Mouse (Mus musculus) c-Kit-positive CD71-positive TER-119-negative erythroid progenitor cells, embryonic 14.5 days (primary cell): ENCODE data around the gene Ednra.

Experiments
- DNase-seq: peaks from one replicate; pipeline ENCODE4 v3.0.0-alpha.2; 2013; ENCODE audit warnings: low read depth

Gene Ednra

DNA sequence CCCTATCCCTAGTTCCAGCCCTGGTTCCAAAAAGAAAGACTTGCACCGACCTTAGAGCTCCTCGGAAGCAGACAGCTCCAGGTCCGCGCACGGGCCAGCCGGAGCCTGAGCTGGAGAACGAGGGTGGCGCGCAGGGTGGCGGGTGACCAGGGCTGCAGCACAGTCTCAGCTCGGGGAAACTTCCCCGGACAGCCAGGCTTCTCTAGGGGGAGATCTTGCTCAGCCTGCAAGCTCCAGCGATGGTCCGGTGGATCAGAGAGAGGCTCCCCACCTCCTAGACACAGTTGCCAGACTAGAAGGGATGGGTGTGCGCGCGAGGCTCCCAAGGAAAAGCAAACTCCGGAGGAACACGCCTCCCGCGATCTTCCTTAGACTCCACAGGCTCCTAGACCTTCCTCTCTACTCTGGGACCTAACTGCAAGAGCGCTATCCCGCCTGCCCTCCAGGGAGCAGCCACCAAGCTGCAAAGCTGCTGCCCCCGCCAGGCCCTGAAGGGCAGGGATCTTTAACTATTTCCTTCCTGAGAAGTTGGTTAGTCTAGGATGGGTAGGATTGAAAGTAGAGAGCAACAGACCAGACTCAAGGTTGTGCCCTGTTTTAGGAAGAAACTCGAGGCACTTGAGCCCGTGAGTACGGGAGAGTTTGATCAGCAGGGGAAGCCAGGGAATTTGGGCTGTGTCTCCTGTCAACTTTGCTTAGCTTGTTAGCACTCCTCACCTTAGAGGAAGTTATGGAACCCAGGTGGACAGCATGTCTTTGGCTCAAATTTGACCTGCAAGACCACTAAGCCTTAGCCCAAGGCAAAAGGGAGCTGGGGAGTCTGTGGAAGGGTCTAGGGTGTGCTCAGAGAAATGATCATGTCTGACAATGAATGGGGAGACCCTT lies at the start of gene Ednra:
Ednra (minus strand) TSS at position 419 of the 885 bp plus-strand sequence.
- DNase-seq: no peak

DNA sequence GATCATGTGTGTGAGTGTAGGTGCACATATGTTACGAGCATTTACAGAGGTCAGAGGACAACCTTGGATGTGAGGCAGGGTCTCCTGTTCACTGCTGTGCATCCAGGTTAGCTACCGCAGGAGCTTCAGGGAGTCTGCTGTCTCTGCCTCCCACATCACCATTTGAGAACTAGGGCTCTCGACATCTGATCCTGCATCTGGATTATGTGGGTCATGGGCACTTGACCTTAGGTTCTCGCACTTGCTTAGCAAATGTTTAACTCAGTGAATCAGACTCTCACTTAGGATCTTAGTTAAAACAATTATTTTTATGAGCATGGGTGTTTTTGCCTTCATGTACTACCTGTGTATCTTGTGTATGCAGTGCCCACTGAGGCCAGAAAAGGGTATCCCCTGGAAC lies 49.6 kb upstream of the Ednra start:
- DNase-seq: no peak

DNA sequence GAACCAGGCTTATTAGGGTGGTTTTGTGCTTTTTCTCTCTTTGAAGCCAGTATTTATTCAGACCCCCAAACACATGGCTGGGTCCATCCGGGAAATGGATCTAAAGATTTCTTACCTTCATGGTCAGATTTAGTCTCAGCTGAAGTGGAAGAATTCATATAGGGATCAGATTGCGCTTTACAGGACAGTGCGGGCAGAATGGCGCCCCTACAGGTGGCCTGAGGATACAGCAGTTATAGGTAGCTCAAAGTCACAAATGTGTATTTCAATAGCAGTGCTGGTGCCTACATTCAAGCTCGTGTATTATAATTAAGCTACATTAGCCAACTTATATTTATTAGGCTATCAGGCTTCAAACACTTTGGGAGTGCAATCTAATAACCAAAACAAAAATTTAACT lies 49.0 kb upstream of the Ednra start:
- DNase-seq: no peak

DNA sequence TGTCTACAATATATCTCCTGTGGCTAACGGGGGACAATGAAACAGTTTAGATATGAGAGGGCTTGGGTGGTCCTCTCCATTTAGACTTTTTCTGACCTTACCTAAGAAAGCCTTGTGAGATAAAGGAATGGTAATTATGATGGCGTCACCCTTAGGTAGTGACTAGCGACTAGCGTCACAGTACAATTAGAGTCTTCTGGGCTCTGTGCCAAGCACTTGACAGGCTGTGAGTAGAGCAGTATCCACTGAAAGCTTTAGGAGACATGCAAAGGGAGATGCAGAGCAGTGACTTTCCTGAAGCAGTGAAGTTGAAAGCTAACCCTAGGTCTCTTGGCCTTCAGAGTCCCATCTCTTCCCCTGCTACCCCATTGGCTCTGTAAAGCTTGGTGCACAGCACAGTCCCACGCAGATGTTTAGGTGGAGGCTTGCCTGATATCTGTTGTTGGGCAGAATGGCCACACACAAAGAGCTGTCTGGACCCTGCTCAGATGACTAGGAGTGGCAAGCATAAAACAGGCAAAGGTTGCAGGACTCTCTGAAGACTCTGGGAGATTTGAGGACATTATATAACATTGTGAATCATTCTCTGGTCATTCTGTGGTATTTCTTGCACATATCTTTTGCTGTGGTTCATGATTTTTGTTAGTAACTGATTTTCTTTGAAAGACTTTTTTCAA lies 48.1 kb upstream of the Ednra start:
- DNase-seq: no peak

DNA sequence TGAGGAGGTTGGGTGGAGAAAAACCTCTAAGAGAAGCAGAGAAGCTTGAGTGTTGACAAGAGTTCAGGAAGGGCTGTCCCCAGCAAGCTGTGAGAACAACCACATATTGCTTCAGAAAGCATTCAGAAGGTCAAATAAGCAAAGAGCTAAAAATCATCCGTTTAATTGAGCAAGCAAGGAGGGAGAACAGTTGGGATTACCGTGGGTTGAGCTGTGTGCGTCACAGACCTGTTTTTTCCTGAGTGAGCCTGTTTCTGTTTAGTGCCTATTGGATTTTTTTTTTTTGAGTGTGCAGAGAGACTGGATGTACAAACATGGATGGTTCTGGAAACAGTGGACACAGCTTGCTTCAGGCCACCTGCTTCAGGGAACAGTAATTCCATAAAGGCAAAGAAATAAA lies 46.7 kb upstream of the Ednra start:
- no peak for DNase-seq

DNA sequence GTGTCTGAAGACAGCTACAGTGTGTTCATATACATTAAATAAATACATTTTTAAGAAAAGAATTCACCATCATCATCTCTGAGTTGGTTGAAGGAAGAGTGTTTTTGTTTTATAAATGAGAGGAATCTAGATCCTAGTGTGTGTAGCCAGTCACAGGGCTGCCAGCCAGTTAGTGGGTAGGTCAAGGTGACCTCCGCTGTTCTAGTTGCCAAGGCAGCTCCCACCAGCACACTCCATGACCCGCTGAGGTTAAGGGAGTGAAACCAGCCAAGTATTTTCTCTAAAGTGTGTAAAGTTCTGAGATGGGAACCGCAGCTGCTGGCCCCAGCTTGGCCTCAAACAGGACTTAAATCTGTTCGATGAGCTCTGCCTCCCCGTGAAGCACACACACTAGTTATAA lies 44.7 kb upstream of the Ednra start:
- DNase-seq: no peak

DNA sequence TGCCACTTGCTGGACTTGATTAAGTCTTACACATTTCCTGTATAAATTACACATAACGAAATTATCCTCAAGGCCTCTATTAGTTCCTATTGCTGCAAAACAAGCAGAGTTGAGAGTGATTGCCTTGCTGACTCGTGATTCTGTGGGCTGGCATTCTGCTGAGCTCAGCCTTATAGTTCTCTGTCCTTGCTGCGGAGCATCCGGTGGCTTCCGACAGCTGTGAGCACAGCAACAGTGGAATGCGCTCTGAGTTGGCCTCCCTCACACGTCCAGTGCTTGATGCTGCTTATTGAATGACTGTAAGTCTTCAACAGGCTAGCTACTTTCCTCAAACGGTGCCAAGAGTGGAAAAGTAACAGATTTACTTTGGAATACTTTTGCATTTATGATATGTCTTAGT lies 40.0 kb upstream of the Ednra start:
- DNase-seq: no peak

DNA sequence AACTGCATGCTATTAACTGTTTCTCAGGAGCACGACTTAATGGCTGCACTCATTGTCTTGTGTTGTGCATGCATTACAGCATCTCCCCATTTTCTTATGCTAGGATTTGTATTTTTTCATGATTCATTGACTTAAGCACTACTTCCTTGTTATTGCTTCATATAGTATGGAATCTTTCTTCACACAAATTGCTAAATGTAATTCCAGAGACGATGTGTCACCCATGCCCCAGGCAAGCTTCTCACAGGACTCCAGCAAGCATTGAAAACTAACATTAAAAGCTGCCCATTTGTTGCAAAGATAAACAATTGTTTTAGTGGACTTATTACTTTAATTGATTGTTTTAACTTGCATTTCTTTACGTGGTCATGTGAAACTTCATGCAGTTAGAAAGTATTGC lies 38.7 kb upstream of the Ednra start:
- no peak for DNase-seq

DNA sequence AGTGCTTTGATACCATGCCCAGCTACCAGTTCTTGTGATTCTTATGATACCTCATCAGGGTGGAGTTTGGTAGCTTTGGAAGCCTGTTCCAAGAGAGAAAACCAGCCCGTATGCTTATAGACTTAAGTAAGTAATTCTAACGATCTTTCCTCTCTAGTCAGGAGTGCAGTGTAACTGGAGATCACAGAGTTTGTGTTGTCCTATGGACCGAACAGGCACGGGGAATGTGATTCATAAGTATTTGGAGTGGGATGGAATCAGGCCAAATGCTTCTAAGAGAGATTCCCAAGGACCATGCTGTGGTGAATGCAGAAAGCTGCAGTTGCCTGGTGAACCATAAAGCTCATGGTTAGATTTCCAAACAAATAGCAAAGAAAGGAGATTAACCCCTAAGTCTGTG lies 31.2 kb upstream of the Ednra start:
- no peak for DNase-seq

DNA sequence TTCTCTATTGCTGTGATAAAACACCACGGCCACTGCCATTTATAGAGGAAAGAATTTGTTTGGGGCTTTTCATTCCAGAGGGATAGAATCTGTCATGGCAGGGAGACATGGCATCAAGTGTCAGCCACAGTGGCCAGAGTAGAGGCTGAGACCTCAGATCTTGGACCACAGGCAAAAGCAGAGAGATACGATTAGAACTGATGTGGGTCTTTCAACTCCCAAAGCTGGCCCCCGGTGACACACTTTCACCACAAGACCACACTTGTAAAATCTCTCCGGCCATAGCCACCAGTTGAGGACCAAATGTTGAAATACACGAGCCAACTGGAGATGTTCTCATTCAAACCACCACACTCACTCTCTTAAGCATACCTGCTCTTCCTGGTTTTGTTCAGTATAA lies 29.5 kb upstream of the Ednra start:
- DNase-seq: no peak

DNA sequence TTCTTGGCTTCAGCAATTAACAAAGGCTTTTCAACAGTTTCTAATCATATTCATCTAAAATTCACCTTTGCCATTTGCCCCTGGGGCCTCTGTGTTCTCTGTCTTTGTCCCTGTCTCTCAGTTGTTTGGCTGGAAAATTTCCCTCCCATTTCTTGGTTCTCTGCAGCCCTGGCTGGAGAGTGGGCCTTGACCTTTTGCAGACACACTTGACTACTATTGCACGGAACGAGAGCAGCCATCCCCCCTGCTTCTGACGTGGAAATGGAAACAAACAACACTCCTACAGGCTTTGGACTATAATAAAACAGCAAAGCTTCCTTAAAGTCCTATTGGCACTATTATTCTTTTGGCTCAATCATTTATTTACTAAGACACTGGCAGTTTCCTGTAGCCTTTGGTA lies 27.8 kb upstream of the Ednra start:
- DNase-seq: no peak

DNA sequence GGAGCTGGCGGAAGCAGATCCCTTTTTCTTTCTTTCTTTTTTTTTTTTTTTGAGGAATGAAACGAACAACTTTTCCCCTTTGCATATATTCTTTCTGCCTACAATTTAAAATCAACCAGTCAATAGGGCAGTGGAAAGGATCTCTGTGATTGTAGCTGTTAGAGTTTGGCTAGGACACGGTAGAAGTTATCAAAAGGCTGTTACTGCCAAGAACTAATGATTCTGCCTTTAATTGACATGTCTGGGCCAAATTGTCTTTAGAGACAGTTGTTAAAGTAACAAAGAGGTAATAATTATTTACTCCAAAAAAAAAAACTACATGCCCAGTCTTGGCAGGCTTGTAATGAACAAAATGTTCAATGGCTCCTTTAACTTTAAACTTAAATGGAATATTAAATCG lies 26.1 kb upstream of the Ednra start:
- DNase-seq: no peak

DNA sequence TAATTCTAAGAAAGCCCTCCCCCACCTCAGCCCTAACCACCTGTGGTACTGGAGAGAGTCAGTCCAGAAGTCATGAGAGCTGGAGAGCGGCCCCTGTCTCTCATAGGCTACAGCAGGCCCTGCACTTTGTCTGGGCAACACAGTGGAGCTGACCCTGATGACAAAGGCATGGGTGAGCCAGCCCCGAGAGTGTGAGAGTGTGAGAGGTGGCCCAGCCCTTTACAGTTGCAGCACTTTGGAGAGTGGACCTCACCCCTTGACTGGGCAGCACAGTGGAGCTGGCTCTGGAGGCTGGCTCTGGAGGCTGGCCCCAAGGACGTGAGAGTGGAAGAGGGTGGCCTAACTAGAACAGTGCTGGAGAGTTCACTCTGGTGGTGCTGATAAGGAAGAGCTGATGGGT lies 20.2 kb upstream of the Ednra start:
- DNase-seq: no peak

DNA sequence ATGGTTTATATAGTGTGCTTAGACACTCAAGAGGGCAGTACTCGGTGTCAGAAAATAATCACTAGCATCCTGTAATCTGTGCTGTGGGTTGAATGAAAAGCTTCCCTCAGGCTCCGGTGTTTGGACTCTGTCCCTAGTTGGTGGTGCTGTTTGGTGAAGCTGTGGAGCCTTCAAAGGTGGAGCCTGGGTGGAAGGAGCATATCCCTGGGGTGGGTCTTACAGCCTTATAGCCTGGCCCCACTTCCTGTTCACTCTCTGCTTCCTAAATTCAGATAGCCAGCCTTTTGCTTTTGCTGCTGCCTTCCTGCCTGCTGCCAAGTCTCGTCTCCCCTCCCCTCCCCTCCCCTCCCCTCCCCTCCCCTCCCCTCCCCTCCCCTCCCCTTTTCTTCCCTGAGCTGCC lies 18.1 kb upstream of the Ednra start:
- DNase-seq: no peak

DNA sequence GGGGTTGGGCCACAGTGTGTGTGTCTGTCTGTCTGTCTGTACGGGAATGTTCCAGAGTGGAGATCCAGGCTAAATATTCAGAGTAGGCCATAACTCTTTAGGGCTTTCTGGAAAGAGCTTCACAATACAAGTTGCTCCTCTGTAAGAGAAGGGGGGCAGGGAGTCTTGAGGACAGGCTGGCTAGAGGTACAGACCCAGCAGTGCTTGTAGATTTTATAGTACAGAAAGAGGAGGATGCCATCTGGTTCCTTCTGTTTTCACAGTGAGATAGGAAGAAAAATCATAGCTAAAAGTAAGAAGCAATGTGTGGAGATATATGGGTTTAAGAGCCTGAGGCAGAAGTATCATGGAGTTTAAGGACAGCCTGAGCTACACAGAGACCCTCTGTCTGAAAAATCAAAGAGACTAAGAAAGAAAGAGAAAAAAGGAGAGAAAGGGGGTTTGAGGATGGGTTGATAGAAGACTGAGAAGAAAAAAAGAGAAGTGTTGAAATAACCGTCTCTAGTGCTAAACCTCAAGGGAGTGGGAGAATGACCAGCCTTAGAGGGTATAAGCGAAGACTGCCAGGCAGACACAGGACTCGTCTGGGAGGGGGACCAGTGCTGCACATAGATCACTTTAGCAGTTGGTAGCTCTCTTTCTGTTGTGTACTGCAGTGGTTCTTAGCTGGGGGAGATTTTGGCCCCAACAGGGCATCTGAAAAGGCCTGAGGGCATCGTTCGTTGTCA lies 16.9 kb upstream of the Ednra start:
- DNase-seq: no peak

DNA sequence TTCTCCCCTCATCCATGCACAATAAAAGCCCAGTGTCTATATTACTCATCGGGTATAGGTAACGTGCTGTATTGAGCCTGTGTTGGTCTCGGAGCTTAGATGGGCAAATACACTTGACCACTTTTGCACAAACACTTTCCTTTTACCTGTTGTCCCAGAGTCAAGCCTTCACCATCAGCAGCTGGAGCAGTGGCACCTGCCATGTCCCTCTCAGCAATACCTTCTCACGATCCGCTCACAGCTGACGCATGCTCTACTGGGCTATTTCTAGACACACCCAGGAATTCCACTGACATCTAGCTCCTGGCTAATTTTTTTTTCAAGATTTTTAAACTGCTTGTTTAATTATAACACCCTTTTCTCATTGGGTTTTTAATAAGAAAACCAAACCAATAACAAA lies 14.2 kb upstream of the Ednra start:
- no peak for DNase-seq

DNA sequence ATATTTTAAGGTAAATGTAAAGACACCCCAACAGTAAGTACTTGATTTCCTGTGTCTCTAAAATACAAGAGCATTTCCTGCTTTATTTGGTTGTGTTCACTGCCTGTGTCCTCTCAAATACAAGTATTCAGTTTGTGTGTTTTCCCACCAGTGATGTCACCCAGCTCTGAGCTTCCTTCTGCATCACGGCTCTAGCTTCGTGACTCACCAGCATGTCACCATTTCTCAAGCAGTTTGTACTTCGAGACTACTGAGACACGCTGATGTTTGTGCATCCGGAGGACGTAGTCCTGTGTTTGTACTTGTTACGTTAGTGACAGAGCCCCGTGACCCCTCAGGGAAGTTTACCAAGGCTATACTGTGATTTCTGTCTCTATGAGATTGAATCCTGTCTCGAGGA lies 13.1 kb upstream of the Ednra start:
- DNase-seq: no peak

DNA sequence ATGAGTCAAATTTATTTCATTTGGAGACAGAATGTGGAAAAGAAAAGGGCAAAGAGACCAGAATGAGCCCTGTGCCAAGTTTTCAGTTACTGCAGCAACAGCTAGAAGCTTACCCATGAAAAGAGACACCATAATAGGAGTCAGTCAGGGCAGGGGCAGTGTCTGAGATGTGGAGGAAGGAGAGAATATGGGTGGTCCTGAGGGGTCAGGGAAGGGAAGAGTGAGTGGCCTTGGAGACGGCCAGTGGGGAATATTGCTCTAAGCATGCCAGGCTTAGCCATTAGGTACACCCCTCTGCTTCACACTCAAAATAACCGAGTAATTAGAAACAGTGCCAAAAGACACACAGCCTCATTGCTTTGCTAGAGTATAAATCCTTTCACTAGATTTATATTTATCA lies 9.5 kb upstream of the Ednra start:
- DNase-seq: no peak

DNA sequence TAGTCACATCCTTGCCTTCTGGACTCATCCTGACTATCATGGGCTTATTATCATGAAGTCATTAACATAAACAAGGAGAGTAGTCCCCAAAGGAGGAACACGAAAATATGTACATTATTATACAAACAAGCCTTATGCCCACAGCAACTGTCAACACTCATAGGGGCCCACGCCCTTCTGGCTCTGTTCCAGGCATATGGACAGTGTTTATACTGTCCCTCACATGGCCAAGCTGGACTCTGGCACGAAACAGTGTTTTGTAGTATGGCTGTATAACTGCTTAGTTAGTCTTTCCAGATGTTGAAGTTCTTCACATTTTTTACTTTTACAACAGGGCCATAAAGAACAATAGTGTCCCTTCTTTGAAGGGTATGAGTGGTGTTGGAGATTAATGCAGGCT lies 8.7 kb upstream of the Ednra start:
- DNase-seq: no peak

DNA sequence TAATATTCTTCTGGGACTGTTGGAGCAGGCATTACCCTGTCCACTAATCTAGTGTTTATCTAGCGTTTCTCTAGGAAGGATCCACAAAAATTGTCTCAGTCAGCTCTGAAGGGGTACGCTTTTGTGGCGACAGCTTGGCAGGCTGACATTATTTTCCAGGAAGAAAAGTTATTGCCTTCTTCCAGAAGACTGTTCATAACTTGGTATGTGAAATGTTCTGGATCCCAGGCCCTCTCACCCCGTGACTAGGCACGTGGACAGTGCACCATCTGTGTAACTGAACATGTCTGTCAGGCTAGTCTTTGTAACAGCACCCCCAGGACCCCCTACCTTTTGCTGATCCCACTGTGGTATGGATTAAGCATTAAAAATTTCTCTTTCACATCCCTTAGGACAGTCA lies 1.1 kb upstream of the Ednra start:
- no peak for DNase-seq

DNA sequence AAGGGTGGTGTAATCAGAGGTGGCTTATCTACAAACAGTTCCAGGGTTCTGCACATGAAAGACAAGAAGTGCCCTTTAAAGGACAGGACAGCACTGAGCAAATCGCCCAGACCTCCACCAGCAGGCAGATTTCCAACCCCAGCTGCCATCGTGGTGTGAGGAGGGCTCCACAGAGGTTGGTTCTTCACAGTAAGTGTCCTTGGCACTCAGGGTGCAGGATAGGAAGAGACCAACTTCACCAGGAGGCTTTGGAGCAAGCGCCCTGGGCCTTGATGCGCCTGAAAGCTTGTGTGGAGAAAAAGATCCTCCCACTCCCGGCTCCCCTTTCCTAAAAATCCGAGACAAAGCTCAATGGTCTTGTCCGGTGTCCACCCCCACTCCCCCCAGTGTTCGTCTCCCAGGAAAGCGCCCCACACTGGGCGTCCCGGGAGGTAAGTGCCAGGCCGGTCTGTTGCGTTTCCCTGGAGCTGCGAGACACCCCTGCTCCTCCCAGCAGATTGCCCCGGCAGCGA lies 674 bp downstream of the Ednra start:
- no peak for DNase-seq

DNA sequence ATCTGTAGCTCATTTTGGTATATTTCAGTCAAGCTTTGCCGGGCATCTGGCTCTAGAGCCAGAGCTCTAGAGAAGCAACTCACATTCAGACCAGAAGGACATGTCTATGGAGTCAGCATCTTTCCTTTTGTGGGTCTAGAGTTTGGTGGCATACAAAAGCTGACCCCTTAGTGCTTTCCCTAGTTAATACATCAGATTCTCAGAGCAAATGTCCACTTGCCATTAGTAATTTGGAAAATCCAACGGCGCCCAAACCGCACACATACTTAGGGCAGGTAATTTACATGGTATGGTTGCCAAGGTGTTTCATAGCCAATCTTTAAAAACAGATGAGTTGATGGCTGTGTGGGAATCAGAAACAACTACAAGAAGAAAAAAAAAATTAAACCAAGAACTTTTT lies 1.2 kb downstream of the Ednra start:
- DNase-seq: no peak

DNA sequence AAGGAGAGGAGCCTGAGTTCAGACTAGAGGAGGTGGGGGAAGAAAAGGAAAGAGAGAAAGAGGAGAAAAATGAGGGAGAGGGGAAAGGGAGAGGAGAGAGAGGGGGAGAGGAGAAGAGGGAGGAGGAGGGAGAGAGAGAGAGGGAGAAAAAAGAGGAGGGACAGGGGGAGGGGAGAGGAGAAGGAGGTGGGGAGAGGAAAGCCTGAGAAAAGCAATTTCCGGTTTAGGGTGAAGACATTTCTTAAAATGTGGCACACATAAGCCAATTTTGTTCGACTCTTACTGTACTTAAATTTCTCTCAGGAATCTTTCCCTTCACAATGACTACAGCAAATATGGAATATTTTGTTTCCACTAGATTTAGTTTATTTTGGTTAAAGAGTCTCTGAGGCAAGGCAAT lies 5.3 kb downstream of the Ednra start:
- DNase-seq: no peak
